ENCODE assay signal across 27 mouse cellular contexts in genomic region chr17:4176524-4176923, GRCm38 (mm10).
DNase-seq lines count a peak whose midpoint lies in the region; ATAC-seq lines count a peak whose summit lies in the region.
"Had no signal": no experiment of that assay in that cellular context is flagged by ENCODE, and none has a peak within 500 bp of the region (broad histone marks: within the 10 kb centered on the region; RNA-seq: fewer than 3 reads in every experiment).

No protein-coding gene starts in this region.

- peaks cover 14% of the 10 kb centered on the region; the same call in 1 of the 2 replicates for H3K4me1 ChIP-seq in kidney, embryonic 14.5 days (ENCODE audit: control insufficient read depth, insufficient read depth, low read length)
- peaks cover 16% of the 10 kb centered on the region for H3K4me1 ChIP-seq in kidney, embryonic 16.5 days (ENCODE audit: insufficient read depth, low read length)
- H3K4me1 ChIP-seq in lung, embryonic 15.5 days: peaks cover 30% of the 10 kb centered on the region; the same call in 1 of the 2 replicates
- H3K4me1 ChIP-seq in embryonic facial prominence, embryonic 10.5 days: peaks cover 45% of the 10 kb centered on the region

- H3K27ac ChIP-seq in kidney, embryonic 14.5 days (ENCODE audit: low read depth, low read length): peak overlapping the region; percentile 65; the same call in 1 of the 2 replicates
- H3K27ac ChIP-seq in kidney, embryonic 16.5 days (ENCODE audit: low read length): no peak overlapping the region; the same call in 1 of the 2 replicates
- peak overlapping the region; percentile 63 for H3K27ac ChIP-seq in lung, embryonic 15.5 days
- H3K27ac ChIP-seq in embryonic facial prominence, embryonic 10.5 days (replicated peaks): no peak overlapping the region
- H3K27ac ChIP-seq: embryonic facial prominence, embryonic 13.5 days; forebrain, embryonic 12.5 days; hindbrain, embryonic 12.5 days; hindbrain, embryonic 15.5 days had no signal

- 82% methylated on average over 3 of the region's 3 CpGs for WGBS in kidney, embryonic 14.5 days
- 89% methylated on average over 2 of the region's 3 CpGs for WGBS in kidney, embryonic 16.5 days
- 69% methylated on average over 3 of the region's 3 CpGs for WGBS in lung, embryonic 15.5 days
- WGBS in embryonic facial prominence, embryonic 10.5 days: 70% methylated on average over 3 of the region's 3 CpGs

- H3K4me3 ChIP-seq in kidney, embryonic 14.5 days (ENCODE audit: low read length): no peak overlapping the region
- no peak overlapping the region for H3K4me3 ChIP-seq in kidney, embryonic 16.5 days (ENCODE audit: low read length)
- H3K4me3 ChIP-seq in lung, embryonic 15.5 days: no peak overlapping the region
- no peak overlapping the region for H3K4me3 ChIP-seq in embryonic facial prominence, embryonic 10.5 days
- H3K4me3 ChIP-seq: embryonic facial prominence, embryonic 13.5 days; erythroblast, embryonic 14.5 days; forebrain, embryonic 12.5 days; forebrain, embryonic 15.5 days; hindbrain, embryonic 12.5 days; hindbrain, embryonic 15.5 days had no signal

- H3K4me2 ChIP-seq in kidney, embryonic 14.5 days (replicated peaks; ENCODE audit: low read depth, low read length): no peak overlapping the region
- no peak overlapping the region for H3K4me2 ChIP-seq in kidney, embryonic 16.5 days (replicated peaks; ENCODE audit: low read depth, low read length)
- no peak overlapping the region for H3K4me2 ChIP-seq in lung, embryonic 15.5 days
- H3K4me2 ChIP-seq: embryonic facial prominence, embryonic 13.5 days; forebrain, embryonic 12.5 days; forebrain, embryonic 15.5 days; heart, embryonic 11.5 days; hindbrain, embryonic 12.5 days; hindbrain, embryonic 15.5 days had no signal

- H3K9me3 ChIP-seq in kidney, embryonic 14.5 days (ENCODE audit: control insufficient read depth, low read length): no peaks in the 10 kb centered on the region
- H3K9me3 ChIP-seq in kidney, embryonic 16.5 days (ENCODE audit: low read length): no peaks in the 10 kb centered on the region; the same call in 1 of the 2 replicates
- no peaks in the 10 kb centered on the region for H3K9me3 ChIP-seq in lung, embryonic 15.5 days
- H3K9me3 ChIP-seq in embryonic facial prominence, embryonic 10.5 days: no peaks in the 10 kb centered on the region
- H3K9me3 ChIP-seq: embryonic facial prominence, embryonic 13.5 days; forebrain, embryonic 12.5 days; forebrain, embryonic 15.5 days; G1E; hindbrain, embryonic 12.5 days; hindbrain, embryonic 15.5 days had no signal

- no peak overlapping the region for H3K9ac ChIP-seq in kidney, embryonic 14.5 days (ENCODE audit: low read depth, low read length)
- no peak overlapping the region for H3K9ac ChIP-seq in kidney, embryonic 16.5 days (replicated peaks; ENCODE audit: low read length)
- no peak overlapping the region for H3K9ac ChIP-seq in lung, embryonic 15.5 days
- H3K9ac ChIP-seq: embryonic facial prominence, embryonic 13.5 days; forebrain, embryonic 12.5 days; forebrain, embryonic 15.5 days; hindbrain, embryonic 12.5 days; hindbrain, embryonic 15.5 days had no signal

- H3K36me3 ChIP-seq in kidney, embryonic 14.5 days (ENCODE audit: control insufficient read depth, insufficient read depth, low read length): no peaks in the 10 kb centered on the region
- no peaks in the 10 kb centered on the region for H3K36me3 ChIP-seq in kidney, embryonic 16.5 days (ENCODE audit: insufficient read depth, low read length)
- no peaks in the 10 kb centered on the region for H3K36me3 ChIP-seq in lung, embryonic 15.5 days
- no peaks in the 10 kb centered on the region for H3K36me3 ChIP-seq in embryonic facial prominence, embryonic 10.5 days (replicated peaks)
- H3K36me3 ChIP-seq: embryonic facial prominence, embryonic 13.5 days; forebrain, embryonic 12.5 days; forebrain, embryonic 15.5 days; G1E; hindbrain, embryonic 12.5 days; hindbrain, embryonic 15.5 days had no signal

- H3K27me3 ChIP-seq in kidney, embryonic 14.5 days (ENCODE audit: control insufficient read depth, insufficient read depth, low read length): no peaks in the 10 kb centered on the region
- H3K27me3 ChIP-seq in kidney, embryonic 16.5 days (ENCODE audit: insufficient read depth, low read length): no peaks in the 10 kb centered on the region
- no peaks in the 10 kb centered on the region for H3K27me3 ChIP-seq in lung, embryonic 15.5 days
- H3K27me3 ChIP-seq in embryonic facial prominence, embryonic 10.5 days (replicated peaks; ENCODE audit: low read depth, poor library complexity, severe bottlenecking): no peaks in the 10 kb centered on the region
- H3K27me3 ChIP-seq: CH12.LX; embryonic facial prominence, embryonic 13.5 days; hindbrain, embryonic 12.5 days; hindbrain, embryonic 15.5 days; Patski had no signal

- no peak for ATAC-seq in kidney, embryonic 14.5 days (ENCODE audit: low FRiP score, low TSS enrichment)
- no peak for ATAC-seq in kidney, embryonic 16.5 days (ENCODE audit: low FRiP score, low TSS enrichment)
- ATAC-seq in lung, embryonic 15.5 days (ENCODE audit: borderline replicate concordance, extremely low read depth, low FRiP score, low TSS enrichment): no peak
- ATAC-seq in granulocyte monocyte progenitor cell, adult 5-6 weeks (replicated peaks; ENCODE audit: poor library complexity, severe bottlenecking): peak; percentile 85
- ATAC-seq: forebrain, embryonic 15.5 days; Patski had no signal

- no peak for DNase-seq in lung, postnatal 10 days
- DNase-seq in retina, postnatal 1 day: peak; percentile 24
- DNase-seq in frontal cortex, adult 2 months (ENCODE audit: extremely low spot score in 1 of 2, low spot score in 1 of 2): no peak
- DNase-seq in embryonic facial prominence, embryonic 10.5 days (ENCODE audit: low spot score): no peak
- DNase-seq: adrenal gland, postnatal 10 days; adrenal gland, postnatal 36 days; B cell, adult 2 months; cerebellum, adult 18-20 months; cerebellum, adult 9-10 months; cerebellum, postnatal 14 days; gastrocnemius, postnatal 10 days; gastrocnemius, postnatal 36 days; heart, adult 11 months had no signal

Comparison
In these comparisons a context has a peak if more than half of its experiments do, and no peak if none do; other contexts are left out.
1. H3K27ac ChIP-seq: peak in kidney, embryonic 14.5 days (single experiment) and lung, embryonic 15.5 days (single experiment); none in kidney, embryonic 16.5 days (single experiment) and embryonic facial prominence, embryonic 10.5 days (single experiment).